Mouse (Mus musculus): ENCODE measurements around the gene Nkain2.
"Not testable (repeated sequence)": the region's sequence is repeated elsewhere in the genome, so short reads cannot be mapped to it uniquely, and the experiment has no call there.

Nkain2 gene

GRCm38 (mm10) chr10:32889652-32890506, at the start of gene Nkain2:
TSS of gene Nkain2 (minus strand) at chr10:32890462.
- no peak for DNase-seq (ENCODE audit: low read depth)

DNA sequence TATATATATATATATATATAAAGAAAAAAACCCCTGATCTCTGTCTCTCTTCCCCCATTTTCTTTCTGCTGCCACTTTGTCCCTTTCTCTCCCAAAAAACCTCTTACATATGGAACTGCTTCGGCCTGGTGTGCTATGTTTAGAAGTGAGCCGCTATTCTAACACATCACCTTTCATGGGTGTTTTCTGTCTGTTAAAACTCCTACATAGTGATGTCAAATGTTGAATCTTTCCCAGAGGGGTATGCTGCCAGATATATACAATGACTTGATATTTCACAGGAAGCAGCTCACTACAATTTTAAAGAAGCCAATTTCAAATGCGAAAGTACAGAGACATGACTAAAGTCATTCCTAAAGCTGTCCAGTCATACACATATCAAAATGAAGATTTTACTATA, 49.6 kb upstream of the Nkain2 start:
- no peak for DNase-seq (ENCODE audit: low read depth)

DNA sequence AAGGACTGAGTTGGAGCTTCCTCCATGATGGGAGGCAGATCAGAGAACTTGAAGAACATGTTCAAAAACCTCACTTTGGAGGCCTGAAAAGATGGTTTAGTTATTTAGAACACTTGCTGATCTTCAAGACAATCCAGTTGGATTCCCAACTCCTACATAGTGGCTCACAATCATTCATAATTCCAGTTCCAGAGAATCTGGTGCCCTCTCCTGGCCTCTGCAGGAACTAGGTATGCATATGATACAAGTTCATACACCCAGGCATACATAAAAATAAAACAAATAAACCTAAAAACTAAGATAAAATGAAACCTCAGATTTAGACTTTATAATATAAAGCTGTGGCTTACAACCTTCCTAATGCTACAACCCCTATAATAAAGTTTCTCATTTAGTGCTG, 4.8 kb upstream of the Nkain2 start:
- DNase-seq (ENCODE audit: low read depth) = peak; percentile 16

DNA sequence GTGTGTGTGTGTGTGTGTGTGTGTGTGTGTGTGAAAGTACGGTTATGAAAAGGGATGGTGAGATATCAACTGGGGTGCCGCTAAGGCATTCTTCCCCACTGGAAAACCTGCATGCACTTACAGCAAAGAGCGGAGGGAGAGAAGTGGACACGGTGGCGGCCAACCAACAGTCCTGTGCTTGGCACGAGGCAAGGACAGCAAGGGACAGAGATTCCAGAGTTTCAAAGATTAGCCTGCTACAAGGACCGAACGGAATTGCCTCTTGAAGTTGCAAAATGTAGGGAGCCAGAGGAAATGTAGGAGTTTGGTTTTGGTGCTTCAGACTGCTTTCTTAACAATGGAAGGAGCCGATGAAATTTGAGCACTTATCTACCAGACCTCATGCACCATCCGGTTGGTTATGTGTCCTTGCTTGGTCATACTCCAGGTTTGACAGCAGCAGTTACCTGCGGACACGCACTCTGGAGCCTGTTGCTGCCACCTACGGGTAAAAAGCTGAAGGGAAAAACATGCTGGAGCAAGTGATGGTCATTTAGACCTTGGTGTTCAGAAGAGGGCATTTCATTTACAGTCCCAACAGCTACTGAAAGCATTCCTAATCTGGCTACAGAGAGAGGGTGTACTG, 357 bp upstream of the Nkain2 start:
- DNase-seq (ENCODE audit: low read depth) = no peak

- DNase-seq (ENCODE audit: low read depth) = no peak
Observed at GRCm38 (mm10) chr10:32881977-32882376, 8.3 kb downstream of the Nkain2 start.

- no peak for DNase-seq (ENCODE audit: low read depth)
Observed at GRCm38 (mm10) chr10:32870691-32871406, 19.4 kb downstream of the Nkain2 start.

DNA sequence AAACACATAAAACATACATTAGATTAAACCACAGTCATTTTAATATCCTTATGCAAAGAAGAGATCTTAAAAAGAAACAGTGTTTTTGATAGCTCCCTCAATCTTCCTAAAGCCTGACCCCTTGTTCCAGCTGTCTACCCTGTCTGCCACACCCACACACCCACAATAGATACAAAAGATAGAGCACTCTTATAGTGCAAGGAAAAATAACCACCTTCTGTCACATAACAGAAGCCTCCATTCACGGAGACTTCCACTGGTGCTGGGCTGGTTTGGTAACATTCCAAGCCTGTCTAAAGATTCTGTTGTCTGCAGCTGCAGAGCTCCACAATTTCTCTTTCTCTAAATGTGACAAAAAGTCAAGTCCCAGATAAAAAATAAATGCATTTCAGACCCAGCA, 20.7 kb downstream of the Nkain2 start:
- DNase-seq (ENCODE audit: low read depth) = no peak

GRCm38 (mm10) chr10:32815210-32815883, 74.9 kb downstream of the Nkain2 start:
- DNase-seq (ENCODE audit: low read depth) = no peak

DNA sequence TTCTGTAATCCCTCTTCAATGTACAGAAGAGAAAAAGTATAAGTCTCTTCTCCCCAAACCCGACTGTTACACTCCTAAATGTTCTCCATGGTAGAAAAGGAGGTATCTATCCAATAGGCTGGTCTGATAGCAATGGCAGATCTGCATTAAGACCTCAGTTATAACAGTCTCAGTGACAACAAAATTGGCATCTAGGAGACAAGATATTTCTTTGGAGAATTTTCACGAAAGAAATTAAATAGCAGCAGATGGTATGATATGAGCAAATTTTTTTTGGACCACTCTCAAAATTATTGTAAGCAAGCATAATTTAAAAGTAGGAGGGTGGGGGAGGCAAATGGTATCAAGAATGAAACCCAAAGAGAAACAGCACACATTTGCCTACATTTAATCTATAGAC, 94.0 kb downstream of the Nkain2 start:
- DNase-seq (ENCODE audit: low read depth) = no peak

DNA sequence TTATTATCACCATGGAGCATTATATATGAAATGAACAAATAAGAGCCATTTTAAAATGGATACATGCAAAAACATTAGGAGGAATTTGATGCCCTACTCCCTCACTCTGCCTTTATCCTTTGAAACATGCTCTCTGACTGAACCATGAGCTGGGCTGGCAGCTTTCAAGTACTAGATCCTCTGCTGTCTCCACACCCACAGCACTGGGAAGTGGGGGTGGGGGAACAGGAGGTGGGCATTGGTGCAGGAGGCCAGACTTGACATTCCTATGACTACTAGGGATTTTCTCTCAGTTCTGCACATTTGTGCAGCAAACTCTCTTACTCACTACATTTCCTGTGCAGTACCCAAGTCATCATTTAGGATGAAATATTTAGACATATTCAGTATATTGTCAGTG, 99.7 kb downstream of the Nkain2 start:
- no peak for DNase-seq (ENCODE audit: low read depth)

- no peak for DNase-seq (ENCODE audit: low read depth)
Observed at GRCm38 (mm10) chr10:32782732-32783359, 107.4 kb downstream of the Nkain2 start.

DNA sequence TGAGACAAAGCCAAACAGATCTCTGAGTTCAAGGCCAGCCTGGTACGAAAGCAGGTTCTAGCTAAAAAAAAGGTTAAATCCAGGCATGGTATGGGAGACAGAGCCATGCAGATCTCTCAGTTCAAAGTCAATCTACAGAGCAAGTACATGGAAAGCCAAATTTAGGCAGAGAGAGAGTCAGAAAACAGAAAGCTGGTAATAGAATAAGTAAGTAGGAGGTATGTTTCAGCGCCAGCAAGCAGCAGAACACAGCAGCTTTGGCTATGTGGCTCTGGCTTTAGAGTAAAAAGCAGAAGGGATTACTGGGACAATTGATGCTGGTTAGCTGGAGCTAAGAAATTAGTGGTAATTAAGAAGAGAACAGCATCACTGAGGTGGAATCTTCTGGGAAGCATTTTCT, 151.3 kb downstream of the Nkain2 start:
- no peak for DNase-seq (ENCODE audit: low read depth)

GRCm38 (mm10) chr10:32706579-32706978, 183.7 kb downstream of the Nkain2 start:
- DNase-seq (ENCODE audit: low read depth) = not testable (repeated sequence)

DNA sequence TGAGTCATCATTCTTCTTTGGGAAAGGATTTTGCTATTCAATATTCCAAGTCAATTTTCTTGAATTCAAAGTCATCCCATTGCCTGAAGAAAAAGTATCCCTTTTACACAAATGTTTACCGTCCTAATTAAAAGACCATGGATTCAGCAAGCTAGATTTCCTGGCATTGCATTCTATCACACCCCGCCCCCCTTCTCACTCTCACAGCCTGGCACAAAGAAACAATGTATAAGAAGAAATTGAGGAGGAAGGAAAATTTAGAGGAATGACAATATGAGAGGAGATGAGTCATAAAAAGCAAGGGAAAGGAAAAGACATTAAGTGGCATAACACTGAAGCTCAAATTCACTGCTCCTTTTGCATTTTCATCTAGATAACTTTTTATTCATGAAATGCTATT, 193.6 kb downstream of the Nkain2 start:
- DNase-seq (ENCODE audit: low read depth) = no peak

GRCm38 (mm10) chr10:32684548-32684947, 205.7 kb downstream of the Nkain2 start:
- no peak for DNase-seq (ENCODE audit: low read depth)

- DNase-seq (ENCODE audit: low read depth) = no peak
Observed at GRCm38 (mm10) chr10:32640256-32640655, 250.0 kb downstream of the Nkain2 start.

- no peak for DNase-seq (ENCODE audit: low read depth)
Observed at GRCm38 (mm10) chr10:32639173-32639572, 251.1 kb downstream of the Nkain2 start.

DNA sequence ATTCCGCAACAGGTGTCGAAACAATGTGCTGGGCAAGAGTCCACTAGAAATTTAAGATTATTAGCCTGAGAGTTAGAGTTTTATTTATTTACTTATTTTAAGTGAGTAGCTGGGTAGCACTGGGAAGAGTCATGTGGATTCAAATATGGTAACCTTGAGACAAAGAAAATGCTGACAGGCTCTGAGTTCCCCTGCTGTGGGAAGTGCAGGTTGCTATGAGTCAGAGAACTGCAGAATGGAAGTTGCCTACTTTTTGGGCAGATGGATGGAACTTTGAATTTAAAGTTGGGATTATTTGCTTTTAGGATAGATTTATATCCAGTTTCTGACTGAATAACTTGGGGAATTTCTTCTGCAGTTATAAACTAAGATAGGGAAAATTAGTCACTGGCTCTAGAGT, 259.2 kb downstream of the Nkain2 start:
- DNase-seq (ENCODE audit: low read depth) = no peak

DNA sequence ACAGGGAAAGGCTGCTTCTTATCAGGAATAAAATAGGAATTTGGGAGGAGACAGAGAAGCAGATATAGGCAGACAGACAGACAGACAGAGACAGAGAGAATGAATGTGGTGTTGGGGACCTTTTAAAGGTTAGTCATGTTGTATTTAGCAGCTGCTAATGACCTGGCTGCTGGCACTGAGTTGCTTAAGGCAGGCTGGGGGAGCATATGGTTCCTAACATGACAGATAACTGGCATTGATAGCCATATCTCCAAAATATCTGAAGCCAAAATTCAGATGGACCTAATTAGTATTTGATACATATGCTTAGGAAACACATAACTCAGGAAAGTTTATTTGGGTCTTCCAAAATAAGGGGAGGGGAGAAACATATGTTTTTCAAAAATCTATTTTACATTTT, 285.8 kb downstream of the Nkain2 start:
- DNase-seq (ENCODE audit: low read depth) = no peak

- DNase-seq (ENCODE audit: low read depth) = no peak
Observed at GRCm38 (mm10) chr10:32602798-32603197, 287.5 kb downstream of the Nkain2 start.

DNA sequence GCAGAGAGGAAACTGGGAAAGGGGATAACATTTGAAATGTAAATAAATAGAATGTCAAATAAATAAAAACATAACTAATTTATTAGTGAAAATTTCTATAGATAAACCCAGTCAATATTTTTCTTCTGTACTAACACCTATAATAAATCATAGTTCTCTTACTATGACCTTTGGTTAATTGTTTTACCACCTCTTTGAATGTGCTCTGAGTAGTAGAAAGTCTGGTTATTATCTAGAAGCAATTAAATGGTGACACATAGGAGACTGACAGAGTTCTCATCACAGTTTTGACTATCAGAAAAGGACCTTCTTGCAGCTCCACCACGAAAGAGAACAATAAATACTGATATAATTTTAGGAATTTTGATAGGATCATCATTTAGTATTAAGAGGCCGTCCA, 295.3 kb downstream of the Nkain2 start:
- DNase-seq (ENCODE audit: low read depth) = no peak

DNA sequence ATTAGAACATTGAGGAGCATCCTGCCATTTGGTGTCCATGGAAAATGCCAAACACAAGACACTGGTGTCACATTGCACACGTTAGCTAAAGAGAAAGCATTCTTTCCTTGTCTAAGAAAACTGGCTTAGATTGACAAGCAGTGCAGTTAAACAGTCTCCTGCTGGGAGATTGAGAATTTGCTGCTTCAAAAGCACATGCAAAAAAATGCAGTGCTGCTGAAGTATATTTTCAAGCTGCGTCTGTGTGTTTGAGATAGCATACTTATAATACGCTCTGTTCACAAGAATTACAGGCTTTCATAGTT, 313.0 kb downstream of the Nkain2 start:
- no peak for DNase-seq (ENCODE audit: low read depth)
